Mouse (Mus musculus): ENCODE data around the gene Gm11549. TPM values are rescaled to one million over a fixed set of nuclear protein-coding genes. Genes with fewer than 3 reads are reported as not detected.
A peak's percentile ranks its signal among the peaks of the same experiment; 100 is the strongest.

Gene Gm11549
- total and polyA plus RNA-seq, 3 experiments = not detected

- H3K36me3 ChIP-seq (replicated peaks in 1 of 2; ENCODE audit: control insufficient read depth in 1 of 2, insufficient read depth in 1 of 2, low read length in 1 of 2) = no peaks in the 10 kb centered on the region
- H3K27ac ChIP-seq (ENCODE audit: insufficient read depth, low read depth) = no peak overlapping the region
- no peak overlapping the region for H3K4me3 ChIP-seq (replicated peaks in 1 of 3; ENCODE audit: low read depth in 2 of 3, low read length in 2 of 3, poor library complexity in 1 of 3)
- peak overlapping the region; percentile 97; the same call in 1 of the 2 replicates for H3K4me2 ChIP-seq (ENCODE audit: insufficient read depth, low read depth, poor library complexity, severe bottlenecking)
- dilution Hi-C loops (cut with MboI; ENCODE audit: extremely low pct_ligation_motif_present, extremely low pct_unique_long_range_greater_than_20kb, low sequenced_read_pairs) (no loop called here), in situ Hi-C loops (cut with MboI; ENCODE audit: low pct_ligation_motif_present, low pct_unique_long_range_greater_than_20kb, low sequenced_read_pairs) (loop anchor here (5.0 to 10.0 kb wide), 3 partner anchors 50 to 282 kb away; no protein-coding TSS in a partner anchor)
- no peak for DNase-seq (ENCODE audit: extremely low read depth)
- H3K79me2 ChIP-seq (replicated peaks; ENCODE audit: control insufficient read depth, extremely low read depth, insufficient read depth, poor library complexity, severe bottlenecking) = no peaks in the 10 kb centered on the region
- TF ChIP-seq CTCF (conservative IDR thresholded peaks at IDR 0.05 in 1 of 2, IDR thresholded peaks at IDR 0.05 in 1 of 2; ENCODE audit: low read depth in 2 of 2, low read length in 2 of 2) = no peak
- no peak for TF ChIP-seq JUND (conservative IDR thresholded peaks at IDR 0.05; ENCODE audit: low read depth, low read length)
- no peak for TF ChIP-seq KAT2A (IDR thresholded peaks at IDR 0.05; ENCODE audit: insufficient replicate concordance, low read length)
- TF ChIP-seq RCOR1 (conservative IDR thresholded peaks at IDR 0.05; ENCODE audit: low read depth, low read length) = no peak
- TF ChIP-seq E2F4 (IDR thresholded peaks at IDR 0.05; ENCODE audit: insufficient replicate concordance, low read depth, low read length) = no peak
- TF ChIP-seq CHD2 (IDR thresholded peaks at IDR 0.05; ENCODE audit: low read length) = no peak
- no peak for TF ChIP-seq ZMIZ1 (IDR thresholded peaks at IDR 0.05; ENCODE audit: low read depth, low read length)
- TF ChIP-seq TCF12 (IDR thresholded peaks at IDR 0.05; ENCODE audit: low read depth, low read length) = no peak
- TF ChIP-seq EP300 (IDR thresholded peaks at IDR 0.05; ENCODE audit: low read length) = no peak
- no peak for TF ChIP-seq RAD21 (IDR thresholded peaks at IDR 0.05; ENCODE audit: low read depth, low read length)
- no peak for TF ChIP-seq MEF2A (IDR thresholded peaks at IDR 0.05; ENCODE audit: borderline replicate concordance, low read depth, low read length)
- no peak for TF ChIP-seq HCFC1 (IDR thresholded peaks at IDR 0.05; ENCODE audit: low read depth, low read length)
- TF ChIP-seq ZKSCAN1 (IDR thresholded peaks at IDR 0.05; ENCODE audit: borderline replicate concordance, low read depth, low read length) = no peak
- no peak for TF ChIP-seq TBP (conservative IDR thresholded peaks at IDR 0.05; ENCODE audit: low read depth, low read length)
- TF ChIP-seq POLR2AphosphoS2 (IDR thresholded peaks at IDR 0.05; ENCODE audit: low read depth, low read length) = no peak
- no peak for TF ChIP-seq ETS1 (conservative IDR thresholded peaks at IDR 0.05; ENCODE audit: low read depth, low read length)
- TF ChIP-seq SIN3A (IDR thresholded peaks at IDR 0.05; ENCODE audit: low read length) = no peak
- no peak for TF ChIP-seq PAX5 (IDR thresholded peaks at IDR 0.05; ENCODE audit: low read length)
- H3K27me3 ChIP-seq (replicated peaks) = no peaks in the 10 kb centered on the region
- peaks cover under 1 to 21% of the 10 kb centered on the region in 2 experiments; a peak in 3 of 4 replicates for H3K4me1 ChIP-seq (ENCODE audit: control insufficient read depth in 1 of 2, insufficient read depth in 2 of 2)
- H3K9me3 ChIP-seq (replicated peaks; ENCODE audit: low read length) = peaks cover 5% of the 10 kb centered on the region
- H3K9ac ChIP-seq (ENCODE audit: insufficient read depth, low read depth) = no peak overlapping the region
These were observed 27.0 kb downstream of the Gm11549 start for GRCm38 (mm10) chr3:36494613-36495012.

- in situ Hi-C loops (cut with MboI; ENCODE audit: low pct_ligation_motif_present, low pct_unique_long_range_greater_than_20kb, low sequenced_read_pairs) (loop anchor here (5.0 to 10.0 kb wide), 3 partner anchors 49 to 281 kb away; no protein-coding TSS in a partner anchor), dilution Hi-C loops (cut with MboI; ENCODE audit: extremely low pct_ligation_motif_present, extremely low pct_unique_long_range_greater_than_20kb, low sequenced_read_pairs) (no loop called here)
- no peaks in the 10 kb centered on the region for H3K79me2 ChIP-seq (replicated peaks; ENCODE audit: control insufficient read depth, extremely low read depth, insufficient read depth, poor library complexity, severe bottlenecking)
- H3K36me3 ChIP-seq (replicated peaks in 1 of 2; ENCODE audit: control insufficient read depth in 1 of 2, insufficient read depth in 1 of 2, low read length in 1 of 2) = no peaks in the 10 kb centered on the region
- H3K4me1 ChIP-seq (ENCODE audit: control insufficient read depth in 1 of 2, insufficient read depth in 2 of 2) = peaks cover 8 to 29% of the 10 kb centered on the region in 2 experiments
- H3K9me3 ChIP-seq (replicated peaks; ENCODE audit: low read length) = peaks cover 5% of the 10 kb centered on the region
- no peak for DNase-seq (ENCODE audit: extremely low read depth)
- TF ChIP-seq MEF2A (IDR thresholded peaks at IDR 0.05; ENCODE audit: borderline replicate concordance, low read depth, low read length) (no peak), RCOR1 (conservative IDR thresholded peaks at IDR 0.05; ENCODE audit: low read depth, low read length) (no peak), RAD21 (IDR thresholded peaks at IDR 0.05; ENCODE audit: low read depth, low read length) (no peak), SIN3A (IDR thresholded peaks at IDR 0.05; ENCODE audit: low read length) (no peak), CHD1 (IDR thresholded peaks at IDR 0.05; ENCODE audit: low read depth, low read length) (no peak), USF1 (IDR thresholded peaks at IDR 0.05; ENCODE audit: low read depth, low read length) (no peak), BHLHE40 (IDR thresholded peaks at IDR 0.05; ENCODE audit: low read depth, low read length) (no peak), PAX5 (IDR thresholded peaks at IDR 0.05; ENCODE audit: low read length) (no peak), IRF4 (IDR thresholded peaks at IDR 0.05; ENCODE audit: low read depth, low read length) (no peak), KAT2A (IDR thresholded peaks at IDR 0.05; ENCODE audit: insufficient replicate concordance, low read length) (no peak), TCF12 (IDR thresholded peaks at IDR 0.05; ENCODE audit: low read depth, low read length) (no peak), POLR2AphosphoS2 (IDR thresholded peaks at IDR 0.05; ENCODE audit: low read depth, low read length) (no peak), EP300 (IDR thresholded peaks at IDR 0.05; ENCODE audit: low read length) (no peak), HCFC1 (IDR thresholded peaks at IDR 0.05; ENCODE audit: low read depth, low read length) (no peak), GABPA (IDR thresholded peaks at IDR 0.05; ENCODE audit: insufficient replicate concordance, low read depth, low read length) (no peak), USF2 (conservative IDR thresholded peaks at IDR 0.05; ENCODE audit: low read depth, low read length) (no peak)
- H3K27me3 ChIP-seq (replicated peaks) = no peaks in the 10 kb centered on the region
- H3K27ac ChIP-seq (ENCODE audit: insufficient read depth, low read depth) = no peak overlapping the region
- no peak overlapping the region for H3K9ac ChIP-seq (ENCODE audit: insufficient read depth, low read depth)
- no peak overlapping the region for H3K4me3 ChIP-seq (replicated peaks in 1 of 3; ENCODE audit: low read depth in 2 of 3, low read length in 2 of 3, poor library complexity in 1 of 3)
- no peak overlapping the region for H3K4me2 ChIP-seq (ENCODE audit: insufficient read depth, low read depth, poor library complexity, severe bottlenecking)
These were observed 27.9 kb downstream of the Gm11549 start for GRCm38 (mm10) chr3:36493641-36494283.

Measured in CH12.LX (cell line).